Mouse (Mus musculus): ENCODE data around the gene 4930412O13Rik. TPM values are rescaled to one million over a fixed set of nuclear protein-coding genes. Genes with fewer than 3 reads are reported as not detected.
A peak's percentile ranks its signal among the peaks of the same experiment; 100 is the strongest.

Gene 4930412O13Rik
- polyA plus RNA-seq (2015; fragmentation: Nextera tagmentation; extraction: Ambion mirVana), result not detected in 2 replicates

- Histone ChIP-seq H3K4me2 (peak within 1 kb of the TSS; percentile 99), H3K4me3 (peak within 1 kb of the TSS; percentile 28), H3K36me3 (no peaks in the 10 kb centered on the region), H3K27ac (no peak within 1 kb of the TSS), H3K9me3 (no peaks in the 10 kb centered on the region), H3K27me3 (peaks cover 88% of the 10 kb centered on the region), H3K9ac (no peak within 1 kb of the TSS), H3K4me1 (peaks cover 61% of the 10 kb centered on the region)
- 2% methylated on average over 33 of the region's 35 CpGs for WGBS
- no peak for ATAC-seq (ENCODE audit: borderline replicate concordance, extremely low read depth, low FRiP score, low TSS enrichment)
Observed at GRCm38 (mm10) chr2:9881051-9881591, at the start of gene 4930412O13Rik. Gene 4930412O13Rik, plus strand, starts transcription at chr2:9881252.

GRCm38 (mm10) chr2:9833712-9834111 lies 47.3 kb upstream of the 4930412O13Rik start:
- no peaks in the 10 kb centered on the region for H3K4me1 ChIP-seq
- no peaks in the 10 kb centered on the region for H3K36me3 ChIP-seq
- H3K27ac ChIP-seq, result no peak overlapping the region
- WGBS, result 61% methylated on average over 7 of the region's 7 CpGs
- H3K4me3 ChIP-seq, result no peak overlapping the region
- no peak for ATAC-seq (ENCODE audit: borderline replicate concordance, extremely low read depth, low FRiP score, low TSS enrichment)
- no peak overlapping the region for H3K4me2 ChIP-seq
- no peaks in the 10 kb centered on the region for H3K9me3 ChIP-seq
- no peaks in the 10 kb centered on the region for H3K27me3 ChIP-seq
- no peak overlapping the region for H3K9ac ChIP-seq

- H3K27me3 ChIP-seq, result no peaks in the 10 kb centered on the region
- no peaks in the 10 kb centered on the region for H3K36me3 ChIP-seq
- H3K4me2 ChIP-seq, result no peak overlapping the region
- no peaks in the 10 kb centered on the region for H3K4me1 ChIP-seq
- no peak overlapping the region for H3K27ac ChIP-seq
- H3K4me3 ChIP-seq, result no peak overlapping the region
- H3K9ac ChIP-seq, result no peak overlapping the region
- no peaks in the 10 kb centered on the region for H3K9me3 ChIP-seq
- WGBS, result 53% methylated on average over 7 of the region's 7 CpGs
- ATAC-seq (ENCODE audit: borderline replicate concordance, extremely low read depth, low FRiP score, low TSS enrichment), result no peak
Observed at GRCm38 (mm10) chr2:9835195-9835594, 45.9 kb upstream of the 4930412O13Rik start.

- no peak overlapping the region for H3K4me3 ChIP-seq
- no peaks in the 10 kb centered on the region for H3K27me3 ChIP-seq
- H3K4me1 ChIP-seq, result no peaks in the 10 kb centered on the region
- H3K4me2 ChIP-seq, result no peak overlapping the region
- 47% methylated on average over 13 of the region's 13 CpGs for WGBS
- no peak overlapping the region for H3K9ac ChIP-seq
- H3K36me3 ChIP-seq, result no peaks in the 10 kb centered on the region
- ATAC-seq (ENCODE audit: borderline replicate concordance, extremely low read depth, low FRiP score, low TSS enrichment), result peak; percentile 50
- H3K9me3 ChIP-seq, result no peaks in the 10 kb centered on the region
- H3K27ac ChIP-seq, result no peak overlapping the region
Observed at GRCm38 (mm10) chr2:9852851-9853576, 28.0 kb upstream of the 4930412O13Rik start.

GRCm38 (mm10) chr2:9855861-9856260 lies 25.2 kb upstream of the 4930412O13Rik start:
- WGBS, result 32% methylated on average over 4 of the region's 4 CpGs
- Histone ChIP-seq H3K4me1 (no peaks in the 10 kb centered on the region), H3K9ac (no peak overlapping the region), H3K4me3 (no peak overlapping the region), H3K27ac (no peak overlapping the region), H3K36me3 (no peaks in the 10 kb centered on the region), H3K9me3 (no peaks in the 10 kb centered on the region), H3K27me3 (no peaks in the 10 kb centered on the region), H3K4me2 (no peak overlapping the region)
- ATAC-seq (ENCODE audit: borderline replicate concordance, extremely low read depth, low FRiP score, low TSS enrichment), result no peak

GRCm38 (mm10) chr2:9860698-9861097 lies 20.4 kb upstream of the 4930412O13Rik start:
- H3K4me2 ChIP-seq, result no peak overlapping the region
- H3K27me3 ChIP-seq, result no peaks in the 10 kb centered on the region
- H3K27ac ChIP-seq, result no peak overlapping the region
- no peaks in the 10 kb centered on the region for H3K9me3 ChIP-seq
- no peak for ATAC-seq (ENCODE audit: borderline replicate concordance, extremely low read depth, low FRiP score, low TSS enrichment)
- no peak overlapping the region for H3K9ac ChIP-seq
- H3K4me1 ChIP-seq, result no peaks in the 10 kb centered on the region
- no peak overlapping the region for H3K4me3 ChIP-seq
- 65% methylated on average over 5 of the region's 5 CpGs for WGBS
- no peaks in the 10 kb centered on the region for H3K36me3 ChIP-seq

GRCm38 (mm10) chr2:9867092-9867825 lies 13.8 kb upstream of the 4930412O13Rik start:
- 0 out of 2 replicates have a peak, but pooled peaks cover 4% of the 10 kb centered on the region for H3K4me1 ChIP-seq
- no peak overlapping the region for H3K9ac ChIP-seq
- no peaks in the 10 kb centered on the region for H3K36me3 ChIP-seq
- H3K4me2 ChIP-seq, result no peak overlapping the region
- peaks cover 22% of the 10 kb centered on the region for H3K27me3 ChIP-seq
- 33% methylated on average over 12 of the region's 12 CpGs for WGBS
- no peak for ATAC-seq (ENCODE audit: borderline replicate concordance, extremely low read depth, low FRiP score, low TSS enrichment)
- H3K27ac ChIP-seq, result no peak overlapping the region
- H3K9me3 ChIP-seq, result no peaks in the 10 kb centered on the region
- H3K4me3 ChIP-seq, result no peak overlapping the region

- H3K4me3 ChIP-seq, result no peak overlapping the region
- H3K4me2 ChIP-seq, result no peak overlapping the region
- peaks cover 61% of the 10 kb centered on the region for H3K27me3 ChIP-seq
- H3K4me1 ChIP-seq, result 0 out of 2 replicates have a peak, but pooled peaks cover 4% of the 10 kb centered on the region
- H3K36me3 ChIP-seq, result no peaks in the 10 kb centered on the region
- no peaks in the 10 kb centered on the region for H3K9me3 ChIP-seq
- no peak overlapping the region for H3K9ac ChIP-seq
- H3K27ac ChIP-seq, result no peak overlapping the region
- 38% methylated on average over 4 of the region's 4 CpGs for WGBS
- ATAC-seq (ENCODE audit: borderline replicate concordance, extremely low read depth, low FRiP score, low TSS enrichment), result no peak
Observed at GRCm38 (mm10) chr2:9871141-9871716, 9.8 kb upstream of the 4930412O13Rik start.

- H3K36me3 ChIP-seq, result no peaks in the 10 kb centered on the region
- no peak for ATAC-seq (ENCODE audit: borderline replicate concordance, extremely low read depth, low FRiP score, low TSS enrichment)
- peaks cover 67% of the 10 kb centered on the region for H3K27me3 ChIP-seq
- H3K4me3 ChIP-seq, result no peak overlapping the region
- H3K9ac ChIP-seq, result no peak overlapping the region
- H3K9me3 ChIP-seq, result no peaks in the 10 kb centered on the region
- H3K27ac ChIP-seq, result no peak overlapping the region
- 57% methylated on average over 6 of the region's 6 CpGs for WGBS
- no peak overlapping the region for H3K4me2 ChIP-seq
- peaks cover 4% of the 10 kb centered on the region for H3K4me1 ChIP-seq
Observed at GRCm38 (mm10) chr2:9871798-9872197, 9.3 kb upstream of the 4930412O13Rik start.

- Histone ChIP-seq H3K27ac (no peak overlapping the region), H3K27me3 (peaks cover 76% of the 10 kb centered on the region), H3K4me2 (peak overlapping the region; percentile 1; the same call in 1 of the 2 replicates), H3K9ac (no peak overlapping the region), H3K9me3 (no peaks in the 10 kb centered on the region), H3K4me3 (no peak overlapping the region), H3K36me3 (no peaks in the 10 kb centered on the region), H3K4me1 (peaks cover 13% of the 10 kb centered on the region)
- WGBS, result 21% methylated on average over 12 of the region's 12 CpGs
- ATAC-seq (ENCODE audit: borderline replicate concordance, extremely low read depth, low FRiP score, low TSS enrichment), result no peak
Observed at GRCm38 (mm10) chr2:9872682-9873081, 8.4 kb upstream of the 4930412O13Rik start.

GRCm38 (mm10) chr2:9873757-9874156 lies 7.3 kb upstream of the 4930412O13Rik start:
- H3K4me3 ChIP-seq, result no peak overlapping the region
- H3K9ac ChIP-seq, result no peak overlapping the region
- WGBS, result 37% methylated on average over 2 of the region's 2 CpGs
- H3K9me3 ChIP-seq, result no peaks in the 10 kb centered on the region
- no peak for ATAC-seq (ENCODE audit: borderline replicate concordance, extremely low read depth, low FRiP score, low TSS enrichment)
- peaks cover 23% of the 10 kb centered on the region for H3K4me1 ChIP-seq
- H3K4me2 ChIP-seq, result no peak overlapping the region
- no peak overlapping the region for H3K27ac ChIP-seq
- H3K27me3 ChIP-seq, result peaks cover 81% of the 10 kb centered on the region
- H3K36me3 ChIP-seq, result no peaks in the 10 kb centered on the region

All from lung, embryonic 15.5 days (tissue).